ENCODE assay signal across 8 mouse cellular contexts in genomic region chr3:145963101-145964017, GRCm38 (mm10). TPM values are rescaled to one million over a fixed set of nuclear protein-coding genes. Genes with fewer than 3 reads are reported as not detected.
DNase-seq lines count a peak whose midpoint lies in the region; ATAC-seq and TF ChIP-seq lines count a peak whose summit lies in the region.

No protein-coding gene starts in this region.

- H3K4me2 ChIP-seq in embryonic facial prominence, embryonic 15.5 days (replicated peaks) = peak overlapping the region; percentile 39
- H3K4me2 ChIP-seq in intestine, embryonic 15.5 days (replicated peaks) = peak overlapping the region; percentile 48
- H3K4me2 ChIP-seq in liver, postnatal 0 days (ENCODE audit: low read depth, low read length) = peak overlapping the region; percentile 55
- peak overlapping the region; percentile 39 for H3K4me2 ChIP-seq in neural tube, embryonic 13.5 days

- ATAC-seq in embryonic facial prominence, embryonic 15.5 days (ENCODE audit: insufficient number of reproducible peaks, low FRiP score, low TSS enrichment, low read depth) = 0 out of 2 replicates have a peak, but pooled peaks have one; percentile 29
- ATAC-seq in intestine, embryonic 15.5 days = peak; percentile 29
- ATAC-seq in liver, postnatal 0 days = peak; percentile 55
- no peak for ATAC-seq in neural tube, embryonic 13.5 days (ENCODE audit: low read depth)

- H3K9me3 ChIP-seq in embryonic facial prominence, embryonic 15.5 days (replicated peaks) = no peaks in the 10 kb centered on the region
- no peaks in the 10 kb centered on the region for H3K9me3 ChIP-seq in intestine, embryonic 15.5 days
- H3K9me3 ChIP-seq in liver, postnatal 0 days (ENCODE audit: low read length) = no peaks in the 10 kb centered on the region
- H3K9me3 ChIP-seq in neural tube, embryonic 13.5 days = no peaks in the 10 kb centered on the region

- H3K36me3 ChIP-seq in embryonic facial prominence, embryonic 15.5 days = no peaks in the 10 kb centered on the region
- no peaks in the 10 kb centered on the region for H3K36me3 ChIP-seq in intestine, embryonic 15.5 days
- no peaks in the 10 kb centered on the region for H3K36me3 ChIP-seq in liver, postnatal 0 days (replicated peaks; ENCODE audit: insufficient read depth, low read length)
- H3K36me3 ChIP-seq in neural tube, embryonic 13.5 days = no peaks in the 10 kb centered on the region

- H3K27me3 ChIP-seq in embryonic facial prominence, embryonic 15.5 days = 0 out of 2 replicates have a peak, but pooled peaks cover 4% of the 10 kb centered on the region
- no peaks in the 10 kb centered on the region for H3K27me3 ChIP-seq in intestine, embryonic 15.5 days (replicated peaks)
- H3K27me3 ChIP-seq in liver, postnatal 0 days (ENCODE audit: insufficient read depth, low read length) = 0 out of 2 replicates have a peak, but pooled peaks cover 4% of the 10 kb centered on the region
- H3K27me3 ChIP-seq in neural tube, embryonic 13.5 days = peaks cover 40% of the 10 kb centered on the region

- H3K27ac ChIP-seq in embryonic facial prominence, embryonic 15.5 days (replicated peaks) = no peak overlapping the region
- peak overlapping the region; percentile 79 for H3K27ac ChIP-seq in intestine, embryonic 15.5 days
- peak overlapping the region; percentile 53 for H3K27ac ChIP-seq in liver, postnatal 0 days (ENCODE audit: low read depth)
- H3K27ac ChIP-seq in neural tube, embryonic 13.5 days (replicated peaks) = no peak overlapping the region

- H3K9ac ChIP-seq in embryonic facial prominence, embryonic 15.5 days = no peak overlapping the region
- no peak overlapping the region for H3K9ac ChIP-seq in intestine, embryonic 15.5 days
- H3K9ac ChIP-seq in liver, postnatal 0 days (replicated peaks) = peak overlapping the region; percentile 23; the same call in 1 of the 2 replicates
- H3K9ac ChIP-seq in neural tube, embryonic 13.5 days = no peak overlapping the region

- peaks cover 27% of the 10 kb centered on the region for H3K4me1 ChIP-seq in embryonic facial prominence, embryonic 15.5 days
- H3K4me1 ChIP-seq in intestine, embryonic 15.5 days (replicated peaks) = peaks cover 17% of the 10 kb centered on the region
- H3K4me1 ChIP-seq in liver, postnatal 0 days (ENCODE audit: insufficient read depth) = peaks cover 10% of the 10 kb centered on the region
- peaks cover 21% of the 10 kb centered on the region for H3K4me1 ChIP-seq in neural tube, embryonic 13.5 days (replicated peaks)

- TF ChIP-seq CTCF in liver, postnatal 0 days (IDR thresholded peaks at IDR 0.05; ENCODE audit: low read depth) = no peak

- WGBS in embryonic facial prominence, embryonic 15.5 days = 19% methylated on average over 31 of the region's 31 CpGs
- 24% methylated on average over 31 of the region's 31 CpGs for WGBS in intestine, embryonic 15.5 days
- 19% methylated on average over 31 of the region's 31 CpGs for WGBS in liver, postnatal 0 days (ENCODE audit: insufficient replicate concordance)
- WGBS in neural tube, embryonic 13.5 days = 18% methylated on average over 31 of the region's 31 CpGs

- TF ChIP-seq EP300 in liver, postnatal 0 days (IDR thresholded peaks at IDR 0.05; ENCODE audit: low read depth) = no peak

- H3K4me3 ChIP-seq in embryonic facial prominence, embryonic 15.5 days (replicated peaks) = peak overlapping the region; percentile 15
- no peak overlapping the region for H3K4me3 ChIP-seq in intestine, embryonic 15.5 days (replicated peaks)
- no peak overlapping the region for H3K4me3 ChIP-seq in liver, postnatal 0 days (ENCODE audit: low read depth, low read length)
- H3K4me3 ChIP-seq in neural tube, embryonic 13.5 days = 0 out of 2 replicates have a peak overlapping the region, but pooled peaks have one; percentile 5

- DNase-seq in ES-CJ7 (ENCODE audit: low read depth, low spot score) = peak; percentile 30
- no peak for DNase-seq in liver, postnatal 0 days
- DNase-seq in layer of hippocampus, adult 11-12 months (ENCODE audit: low spot score) = no peak
- DNase-seq in cerebellum, postnatal 36 days = no peak
- DNase-seq in layer of hippocampus, postnatal 36 days = no peak

RNA-seq across cellular contexts. Expression of gene Syde2, which starts 24.3 kb away (rescaled TPM):
- 1.6 and 1.7 TPM in 2 replicates for polyA plus RNA-seq in embryonic facial prominence, embryonic 15.5 days (2015; fragmentation: Nextera tagmentation; extraction: Ambion mirVana)
- 1.9 and 2.4 TPM in 2 replicates for polyA plus RNA-seq in intestine, embryonic 15.5 days (2015; fragmentation: Nextera tagmentation; extraction: Ambion mirVana)
- polyA plus RNA-seq in liver, postnatal 0 days (2015; fragmentation: Nextera tagmentation; extraction: Ambion mirVana) = 0.47 and 0.70 TPM in 2 replicates
- polyA plus RNA-seq in neural tube, embryonic 13.5 days (2015; fragmentation: Nextera tagmentation; extraction: Ambion mirVana) = 0.33 and 0.45 TPM in 2 replicates
- total RNA-seq in layer of hippocampus, postnatal 36 days (2021) = 1 to 10 TPM; 3.6 to 4.0 TPM

RNA-seq across cellular contexts. Expression of gene 2410004B18Rik, which starts 25.5 kb away (rescaled TPM):
- polyA plus RNA-seq in embryonic facial prominence, embryonic 15.5 days (2015; fragmentation: Nextera tagmentation; extraction: Ambion mirVana) = 49.1 and 49.9 TPM in 2 replicates
- polyA plus RNA-seq in intestine, embryonic 15.5 days (2015; fragmentation: Nextera tagmentation; extraction: Ambion mirVana) = 48.9 and 55.7 TPM in 2 replicates
- polyA plus RNA-seq in liver, postnatal 0 days (2015; fragmentation: Nextera tagmentation; extraction: Ambion mirVana) = 10.1 and 11.8 TPM in 2 replicates
- polyA plus RNA-seq in neural tube, embryonic 13.5 days (2015; fragmentation: Nextera tagmentation; extraction: Ambion mirVana) = 69.0 and 80.3 TPM in 2 replicates
- total RNA-seq in layer of hippocampus, postnatal 36 days (2021) = 10 to 100 TPM; 43.9 to 44.7 TPM

RNA-seq across cellular contexts. Expression of gene Bcl10, which starts 40.8 kb away (rescaled TPM):
- polyA plus RNA-seq in embryonic facial prominence, embryonic 15.5 days (2015; fragmentation: Nextera tagmentation; extraction: Ambion mirVana) = 50.1 and 51.8 TPM in 2 replicates
- polyA plus RNA-seq in intestine, embryonic 15.5 days (2015; fragmentation: Nextera tagmentation; extraction: Ambion mirVana) = 48.6 and 51.1 TPM in 2 replicates
- polyA plus RNA-seq in liver, postnatal 0 days (2015; fragmentation: Nextera tagmentation; extraction: Ambion mirVana) = 20.9 and 22.9 TPM in 2 replicates
- 40.7 and 48.9 TPM in 2 replicates for polyA plus RNA-seq in neural tube, embryonic 13.5 days (2015; fragmentation: Nextera tagmentation; extraction: Ambion mirVana)
- total RNA-seq in layer of hippocampus, postnatal 36 days (2021) = 10 to 100 TPM; 12.0 to 12.8 TPM

Comparison
In these comparisons a context has a peak if more than half of its experiments do, and no peak if none do; other contexts are left out.
1. H3K27ac ChIP-seq: peak in intestine, embryonic 15.5 days (single experiment) and liver, postnatal 0 days (single experiment); none in embryonic facial prominence, embryonic 15.5 days (single experiment) and neural tube, embryonic 13.5 days (single experiment).
2. H3K4me3 ChIP-seq: peak in embryonic facial prominence, embryonic 15.5 days (single experiment) and neural tube, embryonic 13.5 days (single experiment); none in intestine, embryonic 15.5 days (single experiment) and liver, postnatal 0 days (single experiment).
3. Peak in every context shown above with its lines, with median percentiles within 50 percentile points of each other: H3K4me2 ChIP-seq.